Mouse (Mus musculus) frontal cortex, postnatal 25 days (tissue): ENCODE data around the gene Rd3.

Experiments used
- DNase-seq, 2 experiments: peaks; one replicate each; pipeline ENCODE4 v3.0.0; 2022; ENCODE audit warnings: low spot score in 2 of 2

Rd3 gene

DNA sequence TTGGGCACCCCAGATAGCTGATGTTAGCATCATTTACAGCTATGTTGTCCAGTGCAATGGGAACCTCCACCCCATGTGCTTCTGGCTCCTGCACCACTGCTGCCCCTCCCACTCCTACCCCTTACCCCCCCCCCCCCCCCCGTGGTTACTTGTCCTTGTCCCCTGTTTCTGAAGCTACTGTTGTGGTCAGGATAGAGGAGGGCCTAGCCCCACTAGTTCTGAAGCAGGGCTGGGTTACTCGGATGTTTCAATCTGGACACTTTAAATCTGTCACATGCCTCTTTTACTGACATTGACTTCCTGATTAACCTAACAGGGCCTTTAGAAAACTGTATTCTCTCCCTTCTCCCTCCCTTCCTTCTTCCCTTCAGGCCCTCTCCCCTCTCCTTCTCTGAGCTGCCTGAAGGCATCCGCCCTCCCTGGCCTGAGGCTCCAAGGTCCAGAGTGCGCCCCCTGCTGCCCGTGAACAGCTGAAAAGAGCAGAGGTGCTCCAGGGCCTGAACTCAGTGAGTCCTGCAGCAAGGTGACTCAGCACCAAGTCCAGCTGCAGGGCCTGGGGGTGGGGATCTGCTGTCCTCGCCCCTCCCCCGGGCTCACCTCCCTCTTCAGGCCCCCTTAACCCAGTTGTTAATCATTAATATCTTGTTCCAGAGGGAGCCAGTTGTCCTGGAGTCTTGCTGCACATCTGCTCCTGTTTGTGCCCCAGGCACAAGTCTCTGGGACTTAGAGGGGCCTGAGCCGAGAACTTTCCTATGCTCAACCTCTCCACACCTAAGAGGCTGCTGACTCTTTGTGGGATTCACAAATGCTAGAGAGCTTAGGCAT, 13.0 kb upstream of the Rd3 start:
- peak; percentile 78 to 79 for DNase-seq

DNA sequence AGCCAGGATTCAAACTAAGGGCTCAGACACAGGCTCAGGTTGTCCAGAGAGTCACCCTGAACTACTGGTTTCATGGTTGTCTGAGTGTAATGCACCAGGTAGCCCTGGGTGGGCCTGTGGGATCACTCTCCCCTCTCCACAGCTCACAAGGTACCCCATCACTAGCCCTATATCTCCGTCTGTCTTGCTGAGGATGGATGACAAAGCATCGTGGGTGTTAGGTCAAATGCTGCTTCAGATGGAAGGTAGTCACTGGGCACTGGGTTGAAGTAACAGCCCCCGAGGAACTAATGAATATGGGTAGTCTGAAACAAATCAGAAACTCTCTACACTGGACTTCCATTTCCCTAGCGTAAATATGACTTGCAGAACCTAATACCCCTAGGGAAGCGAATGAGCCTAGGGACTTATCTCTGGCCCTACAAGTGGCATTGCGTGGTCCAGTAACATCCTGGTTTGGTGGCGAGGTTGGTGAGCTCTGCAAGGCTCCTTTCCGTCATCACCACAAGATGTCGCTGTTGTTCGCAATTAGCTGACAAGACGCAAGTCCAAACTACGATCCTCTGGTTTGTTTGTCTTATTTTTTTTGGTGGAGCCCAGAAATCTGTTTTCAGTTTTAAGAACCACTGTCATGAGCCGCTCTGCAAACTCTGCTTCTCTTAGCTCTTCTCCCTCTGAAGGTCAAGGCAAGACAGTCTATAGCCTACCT, 12.2 kb upstream of the Rd3 start:
- DNase-seq: peak; percentile 66 to 73

DNA sequence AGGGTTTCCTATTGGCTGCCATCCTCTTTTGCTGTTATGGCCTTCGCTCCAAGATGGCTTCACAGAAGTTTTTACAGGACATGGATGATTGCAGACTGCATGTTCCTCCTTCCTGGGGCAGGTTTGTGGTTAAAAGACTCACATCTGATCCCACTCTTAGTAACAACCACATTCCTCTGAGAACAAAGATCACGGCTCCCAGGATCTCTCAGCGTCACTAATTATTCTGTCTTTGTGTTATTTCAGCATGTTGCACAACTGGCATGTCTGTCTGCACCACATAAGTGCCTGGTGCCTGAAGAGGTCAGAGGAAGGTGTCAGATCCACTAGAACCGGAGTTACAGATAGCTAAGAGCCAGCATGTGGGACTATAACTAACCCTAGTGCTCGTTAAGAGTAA, 7.2 kb upstream of the Rd3 start:
- no peak for DNase-seq

DNA sequence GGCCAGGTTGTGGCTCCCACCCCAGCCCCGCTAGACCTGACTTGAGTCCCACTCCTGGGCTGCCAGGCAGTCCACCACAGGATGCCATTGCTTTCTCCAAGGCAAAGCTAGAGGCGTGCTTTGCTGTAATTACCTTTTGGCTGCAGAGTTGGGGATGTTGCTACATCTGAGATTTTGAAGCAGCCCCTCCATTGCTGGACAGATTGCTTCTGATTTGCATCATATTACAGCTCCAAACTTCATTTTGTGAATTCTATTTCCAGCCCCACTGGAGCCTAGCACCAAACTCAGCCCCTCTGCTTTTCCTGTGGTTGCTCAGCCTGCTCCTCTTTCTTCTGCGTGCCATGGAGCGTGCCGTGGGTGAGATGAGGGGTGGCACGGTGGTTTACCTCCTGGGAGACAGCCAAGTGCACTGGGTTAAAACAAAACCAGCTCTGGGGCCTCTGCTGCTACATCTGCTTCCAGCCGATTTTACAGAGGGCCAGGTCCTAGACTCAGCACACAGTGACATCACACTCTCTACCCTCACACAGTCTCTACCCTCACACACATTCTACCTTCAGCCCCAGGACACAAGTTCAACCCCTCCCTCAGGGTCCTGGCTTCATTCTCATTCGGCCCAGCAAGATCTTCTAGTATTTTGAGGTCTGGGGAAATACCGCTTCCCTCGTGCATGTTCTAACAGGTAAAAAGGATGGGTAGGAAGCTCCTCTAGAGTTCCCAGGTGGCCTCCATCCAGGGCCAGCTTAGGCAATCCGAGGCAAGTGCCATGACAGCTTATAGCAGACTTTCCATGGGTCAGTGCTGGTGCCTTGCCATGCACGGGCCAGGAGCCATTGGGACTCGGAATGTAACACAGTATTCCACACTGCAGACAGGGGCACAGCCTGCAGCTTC, 2.4 kb upstream of the Rd3 start:
- DNase-seq: no peak

DNA sequence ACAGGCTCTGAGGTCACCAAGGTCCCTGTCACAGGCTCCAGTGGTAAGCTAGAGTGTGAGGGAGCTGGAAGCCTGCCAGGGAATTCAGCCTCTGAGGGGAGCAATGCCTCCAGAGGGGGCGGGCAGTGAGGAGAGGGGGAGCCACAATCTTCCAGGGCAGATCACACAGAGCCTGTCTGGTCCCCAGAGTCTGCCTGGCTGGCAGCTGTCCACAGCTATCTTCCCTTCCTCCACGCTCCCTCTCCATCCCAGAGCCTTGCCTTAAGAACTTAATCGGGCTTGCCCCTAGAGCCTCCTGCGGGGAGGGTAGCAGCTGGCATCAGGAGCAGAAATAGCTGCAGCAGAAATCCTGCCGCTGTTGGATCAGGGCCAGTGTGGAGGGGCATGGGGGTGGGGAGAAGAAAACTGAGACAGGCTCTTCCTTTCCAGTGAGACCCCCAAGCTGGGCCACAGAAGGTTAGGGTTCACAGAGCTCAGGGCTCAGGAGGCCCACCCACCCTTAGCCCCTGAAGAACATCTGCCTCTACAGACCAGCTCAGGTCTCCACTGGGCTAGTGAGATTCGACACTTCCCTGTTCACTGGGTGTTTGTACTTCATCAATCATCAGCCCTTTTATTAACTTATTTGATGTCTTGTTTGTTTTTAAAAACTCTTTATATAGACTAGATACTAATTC, 4.4 kb downstream of the Rd3 start:
- no peak for DNase-seq

DNA sequence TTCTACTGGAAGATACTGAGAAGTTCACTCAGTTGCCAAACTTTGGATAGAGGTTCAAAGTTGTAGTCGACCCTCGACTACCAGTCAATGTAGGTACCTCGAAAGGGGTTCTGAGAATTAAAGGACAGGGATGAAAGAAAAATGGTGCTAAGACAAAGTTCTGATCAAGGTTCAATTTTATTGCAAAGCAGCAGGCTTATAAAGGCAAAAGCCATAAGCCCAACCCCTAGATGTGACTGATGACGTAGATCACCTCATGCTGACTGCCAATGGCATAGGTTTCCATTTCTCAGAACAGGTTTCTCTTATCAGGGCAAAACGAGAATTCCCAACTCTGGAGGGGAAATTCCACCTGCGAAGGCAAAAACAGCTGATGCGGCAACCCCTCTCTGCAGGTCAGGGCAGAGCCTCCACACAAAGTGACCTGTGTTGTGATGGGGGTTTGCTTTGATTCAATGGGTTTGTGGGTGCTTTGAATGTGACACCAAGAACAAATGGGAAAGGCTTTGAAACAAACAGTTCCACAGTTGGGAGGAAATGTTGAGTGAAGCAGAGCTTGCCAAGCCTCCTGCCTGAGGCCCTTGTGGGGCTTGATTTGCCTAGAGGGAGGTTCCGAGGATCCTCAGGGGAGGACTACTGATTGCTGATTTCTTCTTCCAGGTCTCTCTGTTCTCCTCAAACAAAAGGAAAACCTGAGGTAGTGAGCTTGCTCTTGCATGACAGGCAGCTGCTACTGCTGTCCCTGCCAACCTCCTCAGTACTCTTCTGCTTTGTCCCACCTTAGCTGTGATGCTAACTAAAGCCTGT, 9.7 kb downstream of the Rd3 start:
- no peak for DNase-seq

DNA sequence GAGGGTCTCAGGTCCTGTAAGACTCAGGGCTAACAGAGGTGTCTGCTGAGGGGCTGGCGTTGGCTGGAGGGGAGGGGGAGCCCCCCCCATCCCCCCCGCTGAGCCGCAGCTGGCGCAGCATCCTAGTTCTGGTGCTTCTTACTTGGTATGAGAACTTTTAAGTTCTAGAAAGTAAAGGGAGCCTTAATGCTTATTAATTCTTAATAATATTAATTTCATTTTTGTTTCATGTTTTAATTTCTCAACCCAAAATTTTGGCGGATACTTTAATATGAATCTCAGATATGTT, 10.3 kb downstream of the Rd3 start:
- no peak for DNase-seq

DNA sequence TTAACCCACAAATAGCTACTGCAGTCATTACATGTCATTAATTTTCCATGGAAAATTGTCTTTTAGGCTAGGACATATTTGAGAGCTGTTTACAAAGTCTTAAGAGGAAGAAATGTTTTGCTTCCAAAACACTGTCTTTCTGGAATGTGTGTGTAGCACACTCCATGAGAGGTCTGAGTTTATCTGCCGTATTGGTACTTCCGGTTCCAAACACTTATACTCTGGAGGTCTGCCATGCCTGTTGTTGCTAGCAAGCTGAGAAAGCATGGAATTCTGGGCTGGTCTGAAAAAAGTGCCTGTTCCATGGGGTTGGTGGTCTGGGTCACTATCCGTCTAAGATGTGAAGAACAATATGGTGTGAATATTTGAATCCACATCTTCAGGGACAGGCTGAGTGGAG, 11.5 kb downstream of the Rd3 start:
- DNase-seq: no peak

DNA sequence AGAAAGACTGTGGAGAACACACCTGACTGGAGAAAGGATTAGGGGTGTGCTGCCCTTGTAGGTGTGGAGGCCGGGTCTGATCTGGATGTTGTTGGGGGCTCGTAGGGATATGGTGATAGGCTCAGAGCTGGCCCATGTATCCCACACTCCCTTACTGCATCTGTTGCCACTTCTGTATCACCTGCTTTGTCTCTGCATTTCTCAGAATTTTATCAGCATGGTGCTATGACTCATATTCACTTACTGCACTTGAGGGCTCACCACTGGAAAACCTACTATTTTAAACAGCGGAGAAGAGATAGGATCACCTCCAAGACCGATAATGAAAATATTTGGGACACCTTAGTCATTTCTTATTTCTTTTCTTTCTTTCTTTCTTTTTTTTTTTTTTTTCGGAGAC, 11.9 kb downstream of the Rd3 start:
- no peak for DNase-seq

DNA sequence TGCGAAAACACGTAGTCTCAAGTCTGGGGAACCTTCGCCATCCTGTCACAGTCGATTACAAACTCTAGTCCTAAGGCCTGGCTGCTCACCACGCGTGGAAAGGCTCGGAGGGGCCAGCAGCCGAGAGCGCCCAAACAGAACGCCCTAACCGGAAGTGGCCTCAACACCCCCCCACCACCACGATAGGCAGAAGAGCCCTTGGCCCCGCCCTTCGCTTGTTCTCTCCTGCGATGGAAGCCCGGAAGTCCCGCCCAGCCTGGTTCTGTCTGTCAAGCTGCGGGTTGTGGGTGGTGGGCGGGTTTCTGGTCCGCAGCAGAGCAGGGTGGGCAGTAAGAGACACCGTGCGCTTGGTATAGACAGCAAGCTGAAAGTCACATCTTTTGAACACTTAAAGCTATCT, 12.8 kb downstream of the Rd3 start:
- peak; percentile 79 to 89 for DNase-seq

DNA sequence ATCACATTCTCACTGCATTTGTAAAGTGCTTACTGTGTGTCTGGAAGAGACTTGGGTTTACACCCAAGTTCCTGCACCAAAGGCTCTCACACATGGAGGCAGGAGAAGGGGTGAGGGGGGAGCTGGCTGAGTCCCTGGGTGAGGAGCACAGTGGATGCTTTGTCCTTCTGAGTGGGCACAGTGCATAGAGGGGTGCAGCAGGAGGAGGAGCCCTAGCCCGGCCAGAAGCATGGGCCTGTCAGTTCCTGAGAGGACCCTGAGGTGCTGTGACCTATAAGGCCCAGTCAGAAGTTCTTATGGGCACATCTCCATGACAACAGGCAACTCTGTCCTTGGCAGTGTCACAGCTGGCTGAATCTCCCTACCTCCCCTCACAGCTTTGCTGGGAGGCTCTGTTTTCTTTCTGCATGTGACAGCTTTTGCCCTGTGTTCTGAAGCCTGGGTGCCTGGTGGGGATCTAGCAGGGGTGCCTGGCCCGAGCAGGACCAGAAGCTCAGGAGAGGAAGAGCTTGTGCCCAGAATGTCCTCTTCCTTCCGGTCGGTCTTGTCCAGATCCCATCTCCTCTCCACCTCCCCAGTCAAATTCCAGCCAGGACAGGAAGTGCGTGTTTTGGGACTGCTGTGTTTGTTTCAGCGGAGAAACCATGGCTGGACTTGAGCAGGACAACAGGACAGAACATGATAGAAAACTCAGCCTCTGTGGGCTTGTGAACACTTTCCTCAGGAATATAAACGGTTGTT, 15.0 kb downstream of the Rd3 start:
- DNase-seq: no peak

DNA sequence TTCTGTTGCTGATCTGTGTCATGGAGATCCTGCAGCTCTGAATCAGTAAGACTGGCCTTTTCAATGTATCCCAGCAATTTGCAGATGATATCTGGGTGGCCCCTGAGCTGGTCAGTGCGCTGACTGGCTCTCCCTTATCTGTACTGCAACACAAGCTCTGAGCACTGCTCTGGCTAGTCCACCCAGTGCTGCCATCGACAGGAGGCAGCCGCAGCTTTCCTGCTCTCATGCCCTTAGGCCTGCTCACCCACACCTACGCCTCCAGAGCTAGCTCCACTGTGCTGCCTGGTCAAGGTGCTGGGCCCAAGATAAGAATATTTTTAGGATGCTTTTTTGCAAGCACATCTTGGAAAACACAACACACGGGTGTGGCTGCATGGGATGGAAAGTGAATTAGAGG, 17.3 kb downstream of the Rd3 start:
- DNase-seq: no peak

DNA sequence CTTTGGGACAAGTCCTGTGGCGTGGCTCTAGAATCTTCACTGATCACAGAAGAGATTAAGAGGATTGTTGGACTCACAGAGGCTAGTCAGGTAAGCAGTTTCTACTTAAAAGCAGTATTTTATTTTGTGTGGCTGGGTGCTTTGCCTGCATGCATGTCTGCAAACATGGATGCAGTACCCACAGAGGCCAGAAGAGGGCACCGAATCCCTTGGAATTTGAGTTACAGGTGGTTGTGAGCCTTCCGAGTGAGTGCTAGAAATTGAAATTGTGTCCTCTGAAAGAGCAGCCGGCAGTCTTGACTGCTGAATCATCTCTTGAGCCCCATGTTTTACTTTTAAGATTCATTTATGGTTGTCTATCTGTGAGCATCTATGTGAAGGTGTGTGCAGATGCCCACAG, 18.3 kb downstream of the Rd3 start:
- DNase-seq: peak in 1 of 2 experiments; percentile 46

DNA sequence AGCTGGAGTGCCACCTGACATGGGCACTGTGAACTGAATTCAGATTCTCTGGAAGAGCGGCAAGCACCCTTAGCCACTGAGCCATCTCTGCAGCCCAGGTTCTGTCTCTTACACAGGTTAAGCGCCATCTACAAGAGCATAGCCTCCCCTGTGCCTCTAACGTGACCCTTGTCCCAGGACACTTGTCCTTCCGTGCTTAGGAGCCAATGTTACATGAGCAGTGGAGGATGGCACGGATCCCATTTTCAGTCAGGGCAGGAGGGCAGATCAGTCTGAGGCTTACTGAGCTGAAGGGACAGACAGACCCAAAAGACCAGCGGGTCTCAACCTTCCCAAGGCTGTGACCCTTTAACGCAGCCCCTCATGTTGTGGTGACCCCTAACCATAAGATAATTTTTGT, 18.7 kb downstream of the Rd3 start:
- no peak for DNase-seq

DNA sequence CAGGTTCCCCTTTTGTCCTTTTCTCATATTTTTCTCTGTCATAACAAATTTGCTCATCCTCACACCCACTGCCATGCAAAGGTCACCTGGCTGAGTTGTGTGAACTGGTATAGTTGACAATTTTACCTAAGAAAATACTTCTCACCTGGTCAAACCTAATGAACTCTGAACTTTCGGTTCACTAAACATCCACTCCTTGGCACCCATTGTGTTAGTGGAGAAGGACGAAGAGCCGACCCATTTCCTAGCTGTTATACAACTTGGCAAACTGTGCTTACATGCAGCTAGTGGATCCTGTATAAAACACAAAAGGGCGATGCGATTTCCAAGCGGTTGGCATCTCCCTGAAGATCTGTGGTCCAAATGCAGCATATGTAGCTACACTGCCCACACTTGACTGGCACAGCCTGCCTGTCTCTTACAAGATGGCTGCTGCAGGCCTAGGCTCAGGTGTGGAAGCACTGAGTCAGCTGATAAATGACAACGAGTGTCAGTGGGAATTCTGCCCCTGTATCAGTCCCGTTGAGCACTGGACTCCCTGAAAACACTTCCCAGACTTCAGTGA, 19.5 kb downstream of the Rd3 start:
- no peak for DNase-seq

DNA sequence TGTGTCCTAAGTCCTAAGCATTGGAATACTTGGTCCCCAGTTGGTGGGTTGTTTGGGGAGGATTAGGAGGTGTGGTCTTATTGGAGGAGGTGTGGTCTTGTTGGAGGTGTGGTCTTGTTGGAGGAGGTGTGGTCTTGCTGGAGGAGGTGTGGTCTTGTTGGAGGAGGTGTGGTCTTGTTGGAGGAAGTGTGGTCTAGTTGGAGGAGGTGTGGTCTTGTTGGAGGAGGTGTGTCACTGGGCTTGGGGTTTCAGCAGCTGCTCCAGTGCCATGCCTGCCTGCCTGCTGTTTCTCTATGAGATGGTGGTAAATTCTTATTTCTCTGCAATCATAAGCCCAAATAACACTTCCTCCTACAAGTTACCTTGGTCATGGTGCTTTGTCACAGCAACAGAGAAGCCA, 21.9 kb downstream of the Rd3 start:
- DNase-seq: no peak
